Comparison of ENCODE assay signal across 8 mouse cellular contexts in the genomic region with DNA sequence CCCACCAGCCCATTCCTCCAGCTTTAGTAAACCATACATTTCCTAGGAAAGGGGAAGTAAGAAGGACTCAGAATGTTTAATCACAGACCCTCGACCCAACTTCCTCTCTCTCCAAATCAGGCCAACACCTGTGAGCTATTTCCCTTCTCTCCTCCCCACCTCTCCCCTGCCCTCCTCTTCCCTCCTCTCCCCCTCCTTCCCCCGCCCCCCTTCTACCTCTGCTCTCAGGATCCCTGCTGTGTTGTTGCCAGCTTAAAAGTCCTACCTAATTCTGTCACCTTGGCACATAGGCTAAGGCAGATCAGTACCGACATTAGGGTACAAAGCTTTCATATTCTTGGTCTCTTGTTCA. TPM values are rescaled to one million over a fixed set of nuclear protein-coding genes. Genes with fewer than 3 reads are reported as not detected.
A peak's percentile ranks its signal among the peaks of the same experiment; 100 is the strongest.
DNase-seq lines count a peak whose midpoint lies in the region; ATAC-seq and TF ChIP-seq lines count a peak whose summit lies in the region.

No protein-coding gene starts in this region.

- WGBS in embryonic facial prominence, embryonic 11.5 days, result 10% methylated on average over 3 of the region's 3 CpGs
- WGBS in limb, embryonic 10.5 days, result 18% methylated on average over 3 of the region's 3 CpGs
- WGBS in kidney, adult 2 months, result 29% methylated on average over 3 of the region's 3 CpGs

- H3K27ac ChIP-seq in embryonic facial prominence, embryonic 11.5 days (replicated peaks; ENCODE audit: low read depth, low read length), result no peak overlapping the region
- H3K27ac ChIP-seq in limb, embryonic 10.5 days, result peak overlapping the region; percentile 96; the same call in 1 of the 2 replicates
- H3K27ac ChIP-seq in kidney, adult 2 months (ENCODE audit: insufficient read depth, low read depth, low read length), result no peak overlapping the region

- ATAC-seq in embryonic facial prominence, embryonic 11.5 days (replicated peaks; ENCODE audit: insufficient number of reproducible peaks, low FRiP score, low TSS enrichment, low read depth), result no peak

- no peaks in the 10 kb centered on the region for H3K9me3 ChIP-seq in embryonic facial prominence, embryonic 11.5 days (replicated peaks; ENCODE audit: control insufficient read depth, low read length)
- no peaks in the 10 kb centered on the region for H3K9me3 ChIP-seq in limb, embryonic 10.5 days (replicated peaks)

- peak overlapping the region; percentile 88 for H3K4me3 ChIP-seq in embryonic facial prominence, embryonic 11.5 days (ENCODE audit: low read depth, low read length)
- H3K4me3 ChIP-seq in limb, embryonic 10.5 days, result peak overlapping the region; percentile 98
- H3K4me3 ChIP-seq in kidney, adult 2 months (ENCODE audit: insufficient read depth, low read depth, low read length), result no peak overlapping the region

- DNase-seq in kidney, postnatal 14 days, result peak; percentile 7
- DNase-seq in kidney, postnatal 25 days, result no peak
- peak; percentile 7 for DNase-seq in embryonic facial prominence, embryonic 11.5 days (ENCODE audit: low spot score)
- DNase-seq in limb, embryonic 10.5 days (ENCODE audit: low spot score), result no peak
- DNase-seq in splenic B cell, adult 2 months (ENCODE audit: low read depth, low spot score), result peak; percentile 71
- DNase-seq in adrenal gland, postnatal 4 days (ENCODE audit: low spot score in 2 of 2), result no peak
- DNase-seq in left cerebral cortex, adult 8-10 months (ENCODE audit: low spot score in 2 of 2), result no peak
- no peak for DNase-seq in kidney, adult 2 months

- H3K36me3 ChIP-seq in embryonic facial prominence, embryonic 11.5 days (replicated peaks; ENCODE audit: control insufficient read depth, insufficient read depth, low read depth, low read length), result no peaks in the 10 kb centered on the region
- no peaks in the 10 kb centered on the region for H3K36me3 ChIP-seq in limb, embryonic 10.5 days
- no peaks in the 10 kb centered on the region for H3K36me3 ChIP-seq in splenic B cell, adult 2 months (ENCODE audit: control insufficient read depth, insufficient read depth, low read length, poor library complexity, severe bottlenecking)
- H3K36me3 ChIP-seq in kidney, adult 2 months (ENCODE audit: control insufficient read depth, insufficient read depth, low read length), result no peaks in the 10 kb centered on the region

- H3K4me1 ChIP-seq in embryonic facial prominence, embryonic 11.5 days (ENCODE audit: control insufficient read depth, insufficient read depth, low read length), result no peaks in the 10 kb centered on the region
- peaks cover 25% of the 10 kb centered on the region for H3K4me1 ChIP-seq in limb, embryonic 10.5 days
- H3K4me1 ChIP-seq in kidney, adult 2 months (ENCODE audit: control insufficient read depth, insufficient read depth, low read length), result 0 out of 2 replicates have a peak, but pooled peaks cover 2% of the 10 kb centered on the region

- no peak for TF ChIP-seq POLR2A in kidney, adult 2 months (IDR thresholded peaks at IDR 0.05; ENCODE audit: low read depth, low read length)

- H3K27me3 ChIP-seq in embryonic facial prominence, embryonic 11.5 days (ENCODE audit: control insufficient read depth, insufficient read depth, low read length), result no peaks in the 10 kb centered on the region
- H3K27me3 ChIP-seq in limb, embryonic 10.5 days (ENCODE audit: low read depth, poor library complexity, severe bottlenecking), result no peaks in the 10 kb centered on the region
- no peaks in the 10 kb centered on the region for H3K27me3 ChIP-seq in splenic B cell, adult 2 months (ENCODE audit: control insufficient read depth, insufficient read depth, low read length, poor library complexity, severe bottlenecking)
- no peaks in the 10 kb centered on the region for H3K27me3 ChIP-seq in kidney, adult 2 months (replicated peaks; ENCODE audit: control insufficient read depth, insufficient read depth, low read length)

- peak overlapping the region; percentile 52 for H3K4me2 ChIP-seq in embryonic facial prominence, embryonic 11.5 days (ENCODE audit: low read depth, low read length)

- no peak for TF ChIP-seq CTCF in kidney, adult 2 months (conservative IDR thresholded peaks at IDR 0.05; ENCODE audit: insufficient read depth, insufficient read length, low read depth, low read length)

- no peak overlapping the region for H3K9ac ChIP-seq in embryonic facial prominence, embryonic 11.5 days (replicated peaks; ENCODE audit: low read length)

RNA-seq across cellular contexts. Expression of a gene that starts 0.8 kb away (rescaled TPM):
- 7.7 and 8.2 TPM in 2 replicates for polyA plus RNA-seq in embryonic facial prominence, embryonic 11.5 days (2014; fragmentation: Nextera tagmentation; extraction: Ambion mirVana)
- 8.1 and 9.7 TPM in 2 replicates for polyA plus RNA-seq in limb, embryonic 10.5 days (2016; fragmentation: Nextera tagmentation; extraction: Ambion mirVana)
- total RNA-seq in adrenal gland, postnatal 4 days (2021), result 1 to 10 TPM; 9.4 to 9.7 TPM
- 10 to 100 TPM; 31.3 to 39.5 (median 34.0) TPM for total RNA-seq in left cerebral cortex, adult 8-10 months (2022)
- 18.2 and 26.0 TPM in 2 replicates for polyA plus RNA-seq in kidney, adult 2 months (2012; rRNA removed)

Comparison
In these comparisons a context has a peak if more than half of its experiments do, and no peak if none do; other contexts are left out.
1. DNase-seq: peak in kidney, postnatal 14 days (single experiment), embryonic facial prominence, embryonic 11.5 days (single experiment) and splenic B cell, adult 2 months (single experiment); none in kidney, postnatal 25 days (0 of 2), limb, embryonic 10.5 days (single experiment), adrenal gland, postnatal 4 days (0 of 2), left cerebral cortex, adult 8-10 months (0 of 2) and kidney, adult 2 months (single experiment).